8 mouse cellular contexts compared by ENCODE assay signal in genomic region chr2:167062497-167062911, GRCm38 (mm10). TPM values are rescaled to one million over a fixed set of nuclear protein-coding genes. Genes with fewer than 3 reads are reported as not detected.
DNase-seq lines count a peak whose midpoint lies in the region; ATAC-seq and TF ChIP-seq lines count a peak whose summit lies in the region.

No protein-coding gene starts in this region.

- WGBS in heart, embryonic 11.5 days (ENCODE audit: insufficient replicate concordance): 0% methylated on average over 30 of the region's 60 CpGs
- WGBS in kidney, embryonic 16.5 days: 0% methylated on average over 41 of the region's 60 CpGs
- 1% methylated on average over 51 of the region's 60 CpGs for WGBS in liver, embryonic 14.5 days (ENCODE audit: insufficient replicate concordance)
- under 1% methylated on average over 59 of the region's 60 CpGs for WGBS in stomach, embryonic 15.5 days

- H3K27ac ChIP-seq in bone marrow macrophage, adult 2 months (ENCODE audit: insufficient read depth, low read depth, low read length): peak overlapping the region; percentile 99
- peak overlapping the region; percentile 91 for H3K27ac ChIP-seq in heart, embryonic 11.5 days (ENCODE audit: low read depth, low read length)
- peak overlapping the region; percentile 94 for H3K27ac ChIP-seq in kidney, embryonic 16.5 days (ENCODE audit: low read length)
- peak overlapping the region; percentile 82 for H3K27ac ChIP-seq in liver, embryonic 14.5 days
- peak overlapping the region; percentile 95 for H3K27ac ChIP-seq in stomach, embryonic 15.5 days

- H3K27me3 ChIP-seq in heart, embryonic 11.5 days (ENCODE audit: control insufficient read depth, insufficient read depth, low read length): no peaks in the 10 kb centered on the region
- H3K27me3 ChIP-seq in kidney, embryonic 16.5 days (ENCODE audit: insufficient read depth, low read length): no peaks in the 10 kb centered on the region
- no peaks in the 10 kb centered on the region for H3K27me3 ChIP-seq in liver, embryonic 14.5 days (ENCODE audit: control insufficient read depth, insufficient read depth, low read length)
- H3K27me3 ChIP-seq in stomach, embryonic 15.5 days (replicated peaks): no peaks in the 10 kb centered on the region

- H3K4me2 ChIP-seq in heart, embryonic 11.5 days: peak overlapping the region; percentile 80
- H3K4me2 ChIP-seq in kidney, embryonic 16.5 days (replicated peaks; ENCODE audit: low read depth, low read length): peak overlapping the region; percentile 70
- H3K4me2 ChIP-seq in liver, embryonic 14.5 days (ENCODE audit: low read depth): peak overlapping the region; percentile 93
- H3K4me2 ChIP-seq in stomach, embryonic 15.5 days: peak overlapping the region; percentile 68

- no peak for TF ChIP-seq EP300 in liver, embryonic 14.5 days (IDR thresholded peaks at IDR 0.05; ENCODE audit: low read depth)

- peak; percentile 85 for ATAC-seq in erythroblast, adult 5-6 weeks (replicated peaks; ENCODE audit: low FRiP score, poor library complexity, severe bottlenecking)
- ATAC-seq in heart, embryonic 11.5 days (replicated peaks; ENCODE audit: insufficient number of reproducible peaks, low FRiP score, low TSS enrichment): peak; percentile 93
- ATAC-seq in kidney, embryonic 16.5 days (ENCODE audit: low FRiP score, low TSS enrichment): peak; percentile 91
- ATAC-seq in liver, embryonic 14.5 days (ENCODE audit: insufficient read depth): peak; percentile 90
- ATAC-seq in stomach, embryonic 15.5 days (ENCODE audit: insufficient read depth, low FRiP score, low read depth): peak; percentile 93

- peak; percentile 95 for DNase-seq in A20 (ENCODE audit: low read depth, low spot score)
- DNase-seq in liver, embryonic 14.5 days (ENCODE audit: low read depth in 3 of 3, low spot score in 3 of 3): peak; percentile 96 to 97 (median 96)
- DNase-seq in neural tube, embryonic 10.5 days (ENCODE audit: extremely low spot score, low spot score): peak; percentile 87

- peak overlapping the region; percentile 90 for H3K9ac ChIP-seq in heart, embryonic 11.5 days (ENCODE audit: low read depth, low read length)
- peak overlapping the region; percentile 80 for H3K9ac ChIP-seq in kidney, embryonic 16.5 days (replicated peaks; ENCODE audit: low read length)
- H3K9ac ChIP-seq in liver, embryonic 14.5 days (replicated peaks): peak overlapping the region; percentile 94
- H3K9ac ChIP-seq in stomach, embryonic 15.5 days: peak overlapping the region; percentile 80

- peak overlapping the region; percentile 90 for H3K4me3 ChIP-seq in bone marrow macrophage, adult 2 months (ENCODE audit: insufficient read depth, low read length)
- peak overlapping the region; percentile 74 for H3K4me3 ChIP-seq in heart, embryonic 11.5 days (ENCODE audit: low read depth, low read length)
- peak overlapping the region; percentile 90 for H3K4me3 ChIP-seq in kidney, embryonic 16.5 days (ENCODE audit: low read length)
- H3K4me3 ChIP-seq in liver, embryonic 14.5 days (ENCODE audit: insufficient read depth in 1 of 2, low read depth in 2 of 2, low read length in 2 of 2): peak overlapping the region; percentile 70 to 89
- H3K4me3 ChIP-seq in stomach, embryonic 15.5 days (replicated peaks): peak overlapping the region; percentile 78

- no peaks in the 10 kb centered on the region for H3K9me3 ChIP-seq in heart, embryonic 11.5 days (replicated peaks; ENCODE audit: control insufficient read depth, low read length)
- H3K9me3 ChIP-seq in kidney, embryonic 16.5 days (ENCODE audit: low read length): no peaks in the 10 kb centered on the region
- no peaks in the 10 kb centered on the region for H3K9me3 ChIP-seq in liver, embryonic 14.5 days (ENCODE audit: control insufficient read depth, low read length)
- H3K9me3 ChIP-seq in stomach, embryonic 15.5 days: no peaks in the 10 kb centered on the region

- no peak for TF ChIP-seq CTCF in bone marrow macrophage, adult 2 months (IDR thresholded peaks at IDR 0.05; ENCODE audit: low read depth, low read length)
- no peak for TF ChIP-seq CTCF in liver, embryonic 14.5 days (IDR thresholded peaks at IDR 0.05; ENCODE audit: low read depth)

- H3K36me3 ChIP-seq in heart, embryonic 11.5 days (ENCODE audit: control insufficient read depth, insufficient read depth, low read length): peaks cover 11% of the 10 kb centered on the region
- peaks cover 32% of the 10 kb centered on the region for H3K36me3 ChIP-seq in kidney, embryonic 16.5 days (ENCODE audit: insufficient read depth, low read length)
- H3K36me3 ChIP-seq in liver, embryonic 14.5 days (replicated peaks; ENCODE audit: control insufficient read depth, insufficient read depth, low read depth): peaks cover 38% of the 10 kb centered on the region
- peaks cover 21% of the 10 kb centered on the region for H3K36me3 ChIP-seq in stomach, embryonic 15.5 days

- TF ChIP-seq POLR2A in bone marrow macrophage, adult 2 months (IDR thresholded peaks at IDR 0.05; ENCODE audit: borderline replicate concordance, low read depth, low read length): no peak

- peaks cover 32% of the 10 kb centered on the region for H3K4me1 ChIP-seq in bone marrow macrophage, adult 2 months (ENCODE audit: control insufficient read depth, insufficient read depth, low read length)
- H3K4me1 ChIP-seq in heart, embryonic 11.5 days (ENCODE audit: control insufficient read depth, insufficient read depth, low read length): peaks cover 3% of the 10 kb centered on the region
- peaks cover 55% of the 10 kb centered on the region for H3K4me1 ChIP-seq in kidney, embryonic 16.5 days (ENCODE audit: insufficient read depth, low read length)
- H3K4me1 ChIP-seq in liver, embryonic 14.5 days (replicated peaks; ENCODE audit: control insufficient read depth in 2 of 2, insufficient read depth in 2 of 2, low read length in 1 of 2): peaks cover 14 to 23% of the 10 kb centered on the region in 2 experiments
- H3K4me1 ChIP-seq in stomach, embryonic 15.5 days: peaks cover 30% of the 10 kb centered on the region

RNA-seq across cellular contexts. Expression of gene Znfx1, which starts 0.3 kb away (rescaled TPM):
- 91.4 and 108 TPM in 2 replicates for polyA plus RNA-seq in bone marrow macrophage, adult 2 months (2012; ENCODE audit: insufficient read depth, insufficient read length, missing spikeins)
- 28.6 and 31.9 TPM in 2 replicates for total RNA-seq in erythroblast, adult 5-6 weeks (2015; ENCODE audit: low replicate concordance)
- total RNA-seq in erythroblast, adult 5-6 weeks (2017; ENCODE audit: low replicate concordance): 40.6 and 42.5 TPM in 2 replicates
- 6.3 and 6.7 TPM in 2 replicates for polyA plus RNA-seq in heart, embryonic 11.5 days (2014; fragmentation: Nextera tagmentation; extraction: Ambion mirVana)
- 11.8 TPM in 2 replicates for polyA plus RNA-seq in kidney, embryonic 16.5 days (2015; fragmentation: Nextera tagmentation; extraction: Ambion mirVana)
- polyA plus RNA-seq in liver, embryonic 14.5 days (2012; rRNA removed): 7.7 and 7.8 TPM in 2 replicates
- 6.7 and 8.2 TPM in 2 replicates for polyA plus RNA-seq in liver, embryonic 14.5 days (2014; fragmentation: Nextera tagmentation; extraction: Ambion mirVana)
- 7.9 TPM in 2 replicates for polyA plus RNA-seq in stomach, embryonic 15.5 days (2015; fragmentation: Nextera tagmentation; extraction: Ambion mirVana)

RNA-seq across cellular contexts. Expression of gene Ddx27, which starts 47.5 kb away (rescaled TPM):
- polyA plus RNA-seq in bone marrow macrophage, adult 2 months (2012; ENCODE audit: insufficient read depth, insufficient read length, missing spikeins): 20.4 TPM in 2 replicates
- total RNA-seq in erythroblast, adult 5-6 weeks (2015; ENCODE audit: low replicate concordance): 14.2 and 21.5 TPM in 2 replicates
- total RNA-seq in erythroblast, adult 5-6 weeks (2017; ENCODE audit: low replicate concordance): 21.6 and 32.3 TPM in 2 replicates
- 29.3 and 30.6 TPM in 2 replicates for polyA plus RNA-seq in heart, embryonic 11.5 days (2014; fragmentation: Nextera tagmentation; extraction: Ambion mirVana)
- polyA plus RNA-seq in kidney, embryonic 16.5 days (2015; fragmentation: Nextera tagmentation; extraction: Ambion mirVana): 57.6 and 59.2 TPM in 2 replicates
- polyA plus RNA-seq in liver, embryonic 14.5 days (2012; rRNA removed): 26.4 and 39.5 TPM in 2 replicates
- polyA plus RNA-seq in liver, embryonic 14.5 days (2014; fragmentation: Nextera tagmentation; extraction: Ambion mirVana): 26.5 and 30.2 TPM in 2 replicates
- polyA plus RNA-seq in stomach, embryonic 15.5 days (2015; fragmentation: Nextera tagmentation; extraction: Ambion mirVana): 47.4 and 50.4 TPM in 2 replicates

Comparison
In these comparisons a context has a peak if more than half of its experiments do, and no peak if none do; other contexts are left out.
1. Peak in every context shown above with its lines: DNase-seq, ATAC-seq, H3K4me3 ChIP-seq and H3K27ac ChIP-seq.